Mouse (Mus musculus) hematopoietic stem cell, adult 5-6 weeks (primary cell): Measurements from ENCODE around the gene Prune2. TPM values are rescaled to one million over a fixed set of nuclear protein-coding genes. Genes with fewer than 3 reads are reported as not detected.
A peak's percentile ranks its signal among the peaks of the same experiment; 100 is the strongest.
"Not testable (repeated sequence)": the region's sequence is repeated elsewhere in the genome, so short reads cannot be mapped to it uniquely, and the experiment has no call there.

Experiments
- ATAC-seq, 2 experiments: fragments of 125-278 bp in 1 of 2; replicated peaks in 1 of 2; 2 replicates each; pipeline ENCODE4 v1.8.0; 2016 to 2017; ENCODE audit warnings: inconsistent platforms in 2 of 2, mild to moderate bottlenecking in 2 of 2, moderate number of reproducible peaks in 2 of 2, low read depth in 1 of 2, moderate TSS enrichment in 1 of 2; ENCODE audit not compliant: low FRiP score in 2 of 2, poor library complexity in 2 of 2, severe bottlenecking in 2 of 2, insufficient read depth in 1 of 2, low TSS enrichment in 1 of 2
- total RNA-seq: library from RNA; stranded (forward); fragments of 172-1452, 232-1000 nt; gene quantifications from 2 replicates; pipeline ENCODE4 v1.2.3, GENCODE M21; 2017

Prune2 gene
- total RNA-seq, 1 experiment from 2014 or later, result 7.0 TPM

DNA sequence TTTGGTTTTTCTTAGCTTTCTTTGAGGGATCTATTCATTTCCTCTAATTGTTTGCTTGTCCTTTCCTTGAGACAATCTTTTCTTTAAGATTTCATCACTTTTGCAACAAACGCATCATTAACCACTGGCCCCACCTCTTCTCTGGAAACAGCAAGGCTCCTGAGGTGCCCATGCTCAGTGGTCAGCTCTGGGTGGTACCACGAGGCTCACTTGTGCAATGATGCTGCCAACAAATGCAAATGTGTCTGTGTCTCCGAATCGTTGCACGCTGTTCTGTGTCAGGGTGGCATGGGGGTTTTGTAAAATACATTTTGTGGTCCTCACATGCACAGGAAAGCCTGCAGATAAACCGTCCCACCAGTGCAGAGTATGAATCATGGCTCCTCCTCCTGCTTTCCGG is 194.1 kb downstream of the Prune2 start:
- no peak for ATAC-seq

DNA sequence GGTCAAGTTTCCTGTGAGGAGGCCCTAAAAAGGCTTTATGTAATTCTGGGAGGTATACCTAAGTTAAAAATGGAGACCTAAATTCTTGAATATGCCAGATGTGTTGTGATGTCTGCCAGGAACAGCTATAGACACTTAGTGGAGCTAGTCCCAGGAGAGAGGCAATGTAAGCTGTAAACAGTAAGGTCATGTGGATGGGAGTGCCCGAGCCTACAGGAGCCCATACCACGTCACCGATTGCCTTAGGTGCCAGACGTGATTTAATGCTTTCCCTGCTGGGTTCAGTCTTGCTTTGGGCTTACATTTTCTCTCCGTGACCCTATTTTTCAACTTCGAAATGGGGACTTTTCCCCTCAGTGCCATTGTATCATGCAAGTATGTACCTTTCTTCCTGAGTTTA is 195.9 kb downstream of the Prune2 start:
- no peak for ATAC-seq

DNA sequence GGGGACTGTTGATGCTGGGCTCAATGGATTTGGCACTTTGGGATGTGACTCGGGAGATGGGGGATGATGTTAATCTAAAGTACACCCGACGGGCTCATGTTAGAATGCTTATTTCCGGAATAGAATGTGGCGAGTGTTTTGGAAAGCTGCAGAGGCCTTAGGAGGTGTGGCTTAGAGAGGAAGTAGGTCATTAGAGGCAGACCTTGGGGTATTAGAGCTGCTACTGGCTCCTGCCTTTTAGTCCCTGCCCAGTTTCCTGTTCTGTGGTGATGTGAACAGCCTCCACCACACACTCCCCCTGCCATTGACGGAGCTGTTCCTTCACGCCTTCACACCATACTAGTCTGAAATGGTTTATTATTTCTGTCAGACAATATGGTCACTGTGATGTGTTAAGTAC is 196.5 kb downstream of the Prune2 start:
- ATAC-seq, result no peak

DNA sequence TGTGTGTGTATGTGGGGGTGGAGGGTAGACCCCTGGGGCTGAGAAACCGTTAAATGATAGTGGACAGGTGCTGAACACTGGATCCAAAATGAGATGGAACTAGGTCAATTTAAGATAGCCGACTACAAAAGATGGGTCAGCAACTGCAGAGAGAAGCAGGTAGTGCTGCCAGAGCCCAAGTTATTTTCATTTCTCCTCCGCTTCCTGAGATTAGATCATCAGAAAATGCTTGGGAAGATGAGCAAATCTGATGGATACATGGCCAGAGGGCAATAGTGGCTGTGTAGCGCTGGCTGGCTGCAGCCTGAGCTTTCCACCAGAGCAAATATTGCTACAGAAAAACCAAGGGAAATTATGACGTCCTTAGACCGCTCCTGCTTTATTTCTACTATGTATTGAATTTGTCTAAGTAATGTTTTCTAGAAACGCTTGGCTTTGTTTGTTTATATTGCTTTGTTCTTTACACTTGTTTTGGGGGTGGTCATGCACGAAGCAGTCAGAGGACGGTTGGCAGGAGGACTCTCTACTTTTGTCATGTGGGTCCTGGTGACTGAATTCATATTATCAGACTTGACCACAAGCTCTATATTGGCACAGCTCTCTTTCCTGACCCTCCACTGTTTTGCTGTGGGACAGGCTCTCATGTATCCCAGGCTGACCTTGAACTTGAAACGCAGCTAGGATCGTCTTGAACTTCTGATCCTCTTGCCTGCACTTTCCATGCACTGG is 198.2 kb downstream of the Prune2 start:
- no peak for ATAC-seq

DNA sequence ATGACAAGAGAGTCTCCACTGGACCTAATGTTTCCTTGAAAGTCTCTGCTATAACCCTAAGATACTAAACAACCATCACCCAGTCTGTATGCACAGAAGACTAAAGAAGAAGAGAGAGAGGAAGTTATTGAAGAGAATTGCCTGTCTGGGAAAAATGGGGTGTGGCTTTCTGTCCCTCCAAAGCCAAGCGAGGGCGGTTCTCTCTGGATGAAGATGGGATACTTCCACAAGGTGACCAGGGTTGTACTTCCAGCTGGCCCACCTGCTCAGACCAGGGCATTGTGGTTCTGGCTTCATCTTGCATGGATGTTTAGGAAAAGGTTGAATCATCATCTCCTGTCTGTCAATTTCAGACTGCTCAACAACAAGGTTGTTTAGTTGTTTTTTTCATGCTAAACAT is 199.3 kb downstream of the Prune2 start:
- ATAC-seq, result no peak

DNA sequence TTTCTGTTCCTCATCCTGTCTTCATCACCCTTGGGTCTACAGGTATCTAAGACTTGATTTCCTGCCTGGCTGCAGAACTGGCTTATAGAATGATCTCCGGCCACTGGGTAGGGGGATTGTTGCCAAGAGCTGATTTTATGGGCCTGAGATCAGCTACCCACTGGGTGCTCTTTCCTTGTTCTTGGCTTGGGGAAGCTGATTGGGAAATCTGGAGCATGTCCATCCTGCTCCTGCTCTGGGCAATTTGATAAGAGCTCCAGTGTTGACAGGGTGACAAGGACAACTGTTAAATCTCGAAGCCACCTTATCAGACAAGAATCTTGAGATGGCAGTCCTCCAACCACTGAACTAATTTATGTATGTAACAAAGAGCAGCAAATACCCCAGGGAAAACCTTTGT is 203.8 kb downstream of the Prune2 start:
- no peak for ATAC-seq

DNA sequence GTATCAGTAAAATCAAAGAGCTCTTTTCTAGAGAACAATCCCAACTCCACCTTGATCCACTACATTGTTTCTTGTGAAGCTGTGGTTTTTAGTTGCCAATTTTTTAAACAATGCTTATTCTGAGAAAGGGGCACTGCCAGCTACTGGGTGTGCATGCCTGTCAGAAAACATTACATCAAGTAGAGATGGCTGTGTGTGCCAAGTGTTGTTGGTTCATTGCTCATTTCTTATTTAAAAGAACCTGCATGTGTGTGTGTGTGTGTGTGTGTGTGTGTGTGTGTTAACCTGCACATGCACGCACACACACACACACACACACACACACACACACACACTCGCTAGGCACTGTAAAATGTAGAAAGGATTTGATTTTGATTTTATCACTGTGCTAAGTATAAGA is 204.3 kb downstream of the Prune2 start:
- no peak for ATAC-seq

DNA sequence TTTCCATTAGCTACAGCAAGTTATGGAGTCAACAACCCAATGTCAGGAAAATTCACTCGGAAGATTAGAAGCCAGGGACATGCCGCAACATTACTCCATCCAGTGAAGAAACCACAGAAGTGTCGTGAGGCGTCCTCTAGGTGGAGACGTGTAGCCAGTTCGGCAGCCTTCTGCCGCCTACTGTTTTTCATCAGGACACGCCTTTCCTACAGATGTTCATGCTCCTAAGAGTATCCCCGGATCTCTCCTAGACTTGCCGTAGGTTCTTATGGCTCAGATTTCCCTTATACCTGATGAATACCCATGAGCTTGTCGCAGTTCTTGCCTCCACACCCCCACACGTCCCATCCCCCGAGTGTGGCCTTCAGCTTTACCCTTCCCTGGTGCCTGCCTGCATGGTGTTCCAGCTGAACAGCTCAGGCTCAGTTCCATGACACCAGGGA is 207.6 kb downstream of the Prune2 start:
- ATAC-seq, result peak; percentile 87 to 92

DNA sequence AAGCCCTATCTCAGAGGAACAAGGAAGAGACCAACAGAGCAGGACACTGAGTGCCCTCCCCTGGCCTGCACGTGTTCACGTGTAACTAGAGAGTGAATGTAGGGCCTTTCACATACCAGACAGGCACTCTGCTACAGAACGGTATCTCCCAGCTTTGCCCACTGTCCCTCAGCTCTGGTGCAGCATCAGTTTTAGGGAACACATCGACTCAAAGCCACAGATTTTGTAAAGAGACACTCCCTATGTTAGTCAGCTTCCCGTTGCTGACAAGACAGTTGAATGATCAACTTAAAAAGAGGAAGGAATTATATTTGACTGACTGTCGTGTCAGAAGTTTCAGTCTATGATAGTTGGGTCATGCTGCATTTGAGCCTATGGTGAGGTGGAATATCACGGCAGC is 210.4 kb downstream of the Prune2 start:
- peak; percentile 38 to 47; a peak in 3 of 4 replicates for ATAC-seq

DNA sequence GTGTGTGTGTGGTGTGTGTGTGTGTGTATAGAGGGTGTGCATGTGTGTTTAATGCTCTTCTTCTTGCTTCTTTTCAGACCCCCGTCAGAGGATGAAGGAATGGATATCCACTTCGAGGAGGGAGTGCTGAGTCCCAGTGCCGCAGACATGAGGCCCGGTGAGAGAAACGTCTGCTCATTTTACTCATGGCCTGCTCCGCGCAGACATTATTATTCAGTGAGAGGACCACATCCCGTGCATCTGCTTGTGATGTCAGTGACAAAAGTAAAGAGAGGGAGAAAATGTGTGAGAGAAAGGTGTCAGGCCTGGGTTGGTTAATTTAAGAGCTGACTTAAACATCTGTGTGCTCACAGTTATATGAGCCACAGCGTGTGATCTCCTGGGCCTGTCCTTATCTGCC is 212.3 kb downstream of the Prune2 start:
- no peak for ATAC-seq

DNA sequence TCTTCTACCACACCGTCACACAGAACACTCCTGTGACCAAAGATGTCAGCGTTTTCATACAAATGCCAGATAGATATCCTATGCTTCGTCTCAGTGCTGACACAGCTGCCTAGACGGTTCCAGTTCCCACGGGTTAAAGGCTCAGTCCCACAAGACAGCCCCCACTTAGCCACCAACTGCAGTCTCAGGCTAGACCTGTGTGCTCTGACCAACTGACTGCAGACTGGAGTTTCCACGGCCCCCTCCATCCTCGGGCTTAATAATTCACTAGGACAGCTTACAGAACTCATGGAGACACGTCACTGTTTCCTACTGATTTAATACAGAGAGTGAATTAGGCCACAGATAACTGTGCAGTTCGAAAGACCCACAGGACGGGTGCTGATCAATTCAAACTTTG is 213.8 kb downstream of the Prune2 start:
- no peak for ATAC-seq

DNA sequence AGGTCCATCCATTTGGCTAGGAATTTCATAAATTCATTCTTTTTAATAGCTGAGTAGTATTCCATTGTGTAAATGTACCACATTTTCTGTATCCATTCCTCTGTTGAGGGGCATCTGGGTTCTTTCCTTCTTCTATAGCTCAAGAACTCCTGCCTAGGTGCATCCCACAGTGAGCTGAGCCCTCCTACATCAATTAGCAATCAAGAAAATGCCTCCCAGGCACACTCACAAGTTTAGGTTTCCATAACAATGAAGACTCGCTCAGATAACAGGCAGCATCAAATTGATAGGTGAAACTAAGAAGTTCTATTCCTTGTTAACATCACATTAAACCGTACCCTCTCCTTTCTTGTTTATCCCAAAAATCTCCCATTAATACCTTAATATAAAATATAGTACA is 218.6 kb downstream of the Prune2 start:
- ATAC-seq, result not testable (repeated sequence)

DNA sequence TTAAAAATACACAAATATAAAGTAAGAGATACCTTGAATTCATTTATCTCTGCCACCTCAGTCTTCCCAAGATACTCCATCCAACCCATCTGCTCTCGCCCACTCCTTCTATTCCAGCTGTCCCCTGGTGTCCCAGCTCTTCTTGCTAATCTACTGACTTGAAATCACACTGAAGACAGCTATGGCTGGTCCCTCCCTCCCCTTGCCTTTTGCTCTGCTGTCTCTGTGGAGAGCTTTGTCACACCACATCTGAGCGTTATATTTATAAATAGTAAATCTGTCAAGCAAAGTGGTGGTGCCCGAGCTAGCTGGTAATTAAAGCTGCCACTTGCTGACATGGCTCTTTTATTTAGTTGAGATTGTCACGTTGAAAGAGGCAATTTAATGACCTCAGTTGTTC is 224.6 kb downstream of the Prune2 start:
- no peak for ATAC-seq

DNA sequence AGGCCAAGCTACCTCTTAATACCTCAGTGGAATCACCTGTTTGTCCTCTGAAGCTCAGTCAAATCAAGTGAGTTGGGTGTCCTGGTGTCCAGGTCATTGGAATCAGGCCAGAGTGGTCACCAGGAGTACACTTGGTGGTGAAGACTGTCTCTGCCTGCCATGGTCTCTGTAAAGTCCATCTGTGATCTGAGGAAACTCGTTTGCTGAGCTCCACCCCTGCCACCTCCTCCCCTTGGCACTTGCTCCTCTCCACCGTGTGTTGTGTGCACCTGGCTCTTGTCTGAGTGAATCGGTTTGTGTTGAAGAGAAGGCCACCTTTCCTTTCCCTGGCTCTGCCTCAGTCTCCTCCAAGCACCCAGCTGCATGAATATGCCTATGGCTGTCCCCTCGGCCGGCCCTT is 238.8 kb downstream of the Prune2 start:
- no peak for ATAC-seq

DNA sequence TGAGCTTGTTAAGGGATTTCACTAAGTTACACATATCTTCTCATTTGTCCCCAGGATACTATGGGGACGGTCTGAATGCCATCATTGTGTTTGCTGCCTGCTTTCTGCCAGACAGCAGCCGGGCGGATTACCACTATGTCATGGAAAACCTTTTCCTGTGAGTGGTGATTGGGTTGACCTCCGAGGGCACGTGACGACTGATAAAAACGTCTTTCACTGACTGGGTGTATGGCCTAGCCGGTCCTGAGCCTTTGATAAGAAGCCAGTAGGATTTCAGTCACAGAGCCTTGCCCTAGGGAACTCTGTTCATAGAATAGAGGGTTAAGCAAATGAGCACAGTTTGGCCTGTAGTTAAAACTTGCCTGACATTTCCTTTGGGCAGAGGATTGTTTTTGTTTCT is 243.1 kb downstream of the Prune2 start:
- no peak for ATAC-seq

DNA sequence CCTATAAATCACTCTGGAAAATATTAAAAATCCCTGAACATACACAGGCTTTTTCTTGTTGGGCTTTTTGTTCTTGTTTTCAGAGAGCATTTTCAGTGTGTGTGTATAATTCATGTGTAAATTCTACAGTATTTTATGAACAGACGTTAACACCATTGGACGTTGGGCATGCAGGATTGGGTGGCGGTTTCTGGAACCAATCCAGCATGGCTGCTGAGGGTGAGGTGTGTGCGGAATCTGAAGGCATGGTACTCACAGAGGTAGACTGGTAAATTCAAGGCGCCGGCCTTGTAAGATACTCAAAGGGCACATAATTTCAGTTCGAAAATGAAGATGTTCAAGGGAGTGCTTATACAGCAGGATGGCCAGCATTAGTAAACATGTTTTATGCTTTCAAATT is 251.2 kb downstream of the Prune2 start:
- ATAC-seq, result no peak

DNA sequence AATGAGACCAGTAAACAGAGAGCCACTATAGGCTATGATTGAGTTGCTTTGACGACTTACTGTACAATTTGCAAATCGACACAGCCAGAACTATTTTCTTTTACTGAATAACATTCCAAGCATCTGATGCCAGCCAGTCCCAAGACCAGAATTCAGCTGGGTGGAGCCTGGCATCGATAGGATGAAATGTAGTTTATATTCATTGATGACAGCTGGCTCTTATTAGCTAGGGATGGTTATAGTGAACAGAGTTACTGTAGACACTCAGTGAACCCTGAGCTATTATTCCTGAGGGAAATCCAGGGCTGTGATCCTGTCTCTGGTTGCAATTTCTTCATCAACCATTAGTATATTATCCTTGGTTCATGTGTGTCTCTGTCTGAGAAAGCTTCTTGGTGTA is 254.6 kb downstream of the Prune2 start:
- ATAC-seq, result no peak

DNA sequence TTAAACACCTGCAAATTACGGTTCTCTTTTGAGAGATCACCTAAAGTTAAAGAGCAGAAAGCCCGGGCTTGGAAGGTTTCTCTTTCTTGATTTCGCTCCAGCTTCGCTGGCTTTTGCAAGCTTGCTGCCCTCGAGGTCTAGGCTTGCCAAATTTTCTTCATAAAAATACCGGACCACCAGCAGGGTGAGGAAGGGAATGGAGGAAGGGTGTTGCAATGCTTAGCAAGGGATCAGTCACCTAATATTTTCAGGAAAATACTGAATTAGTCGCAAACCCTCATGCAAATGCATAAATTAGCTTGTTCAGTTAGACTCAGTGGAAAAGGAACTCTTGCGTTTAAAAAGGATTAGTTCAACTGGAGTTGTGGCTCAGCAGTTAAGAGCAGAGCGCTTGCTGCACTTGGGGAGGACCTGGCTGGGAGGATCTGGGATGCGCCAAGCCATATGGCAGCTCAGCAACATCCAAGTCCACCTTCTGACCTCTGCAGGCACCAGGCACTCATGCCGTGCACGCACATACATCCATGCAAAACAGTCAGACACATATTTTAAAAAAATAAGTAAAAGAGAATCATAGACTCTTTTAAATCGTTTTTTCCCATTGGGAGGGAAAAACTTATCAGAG is 259.1 kb downstream of the Prune2 start:
- ATAC-seq, result no peak

DNA sequence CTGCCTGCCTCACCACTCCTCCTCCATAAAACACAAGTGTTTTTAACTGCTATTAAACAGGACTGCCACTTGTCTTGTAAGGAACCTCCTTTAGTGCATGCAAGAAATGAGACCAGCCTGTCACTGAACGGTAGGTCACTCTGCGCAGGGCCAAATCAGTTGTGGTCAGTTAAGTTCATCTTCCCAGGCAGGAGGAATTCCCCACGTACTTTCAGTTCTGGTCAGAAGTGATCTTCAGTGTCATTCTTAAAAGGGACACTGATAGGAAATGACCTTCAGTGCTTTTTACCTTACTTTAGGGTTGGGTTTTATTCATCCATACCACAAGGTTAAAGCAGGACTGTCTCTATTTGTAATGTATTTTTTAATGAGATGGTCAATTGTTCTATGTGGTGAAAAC is 262.3 kb downstream of the Prune2 start:
- ATAC-seq, result no peak
